ENCODE assay signal across 9 mouse cellular contexts in the genomic region with DNA sequence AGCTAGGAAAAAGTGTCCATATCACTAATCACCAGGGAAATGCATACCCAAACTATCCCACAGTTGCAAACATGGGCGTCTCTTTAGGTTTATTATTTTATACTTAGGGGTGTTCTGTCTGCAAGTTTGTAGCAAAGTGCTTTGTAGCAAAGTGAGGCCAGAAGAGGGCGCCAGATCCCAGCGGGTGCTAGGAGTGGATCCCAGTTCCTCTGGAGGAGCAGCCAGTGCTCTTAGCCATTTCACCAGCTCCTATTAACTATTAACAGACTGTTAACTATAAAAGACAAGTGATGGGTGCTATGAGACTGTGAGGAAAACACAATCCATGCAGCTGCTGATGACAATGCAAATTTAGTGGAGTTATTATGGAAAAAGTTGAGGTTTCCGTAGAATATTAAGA. TPM values are rescaled to one million over a fixed set of nuclear protein-coding genes. Genes with fewer than 3 reads are reported as not detected.
DNase-seq lines count a peak whose midpoint lies in the region; ATAC-seq and TF ChIP-seq lines count a peak whose summit lies in the region.
"Had no signal": no experiment of that assay in that cellular context is flagged by ENCODE, and none has a peak within 500 bp of the region (broad histone marks: within the 10 kb centered on the region; RNA-seq: fewer than 3 reads in every experiment).

No protein-coding gene starts in this region.

- H3K9me3 ChIP-seq in neural tube, embryonic 15.5 days (replicated peaks) = no peaks in the 10 kb centered on the region
- H3K9me3 ChIP-seq in kidney, embryonic 15.5 days (replicated peaks) = no peaks in the 10 kb centered on the region
- no peaks in the 10 kb centered on the region for H3K9me3 ChIP-seq in limb, embryonic 14.5 days (ENCODE audit: control insufficient read depth, low read length)

- WGBS in neural tube, embryonic 15.5 days = 24% methylated on average over 4 of the region's 4 CpGs
- WGBS in kidney, embryonic 15.5 days = 25% methylated on average over 4 of the region's 4 CpGs
- 25% methylated on average over 4 of the region's 4 CpGs for WGBS in limb, embryonic 14.5 days

- H3K4me3 ChIP-seq in neural tube, embryonic 15.5 days (replicated peaks) = no peak overlapping the region
- no peak overlapping the region for H3K4me3 ChIP-seq in kidney, embryonic 15.5 days (replicated peaks)
- no peak overlapping the region for H3K4me3 ChIP-seq in limb, embryonic 14.5 days (replicated peaks; ENCODE audit: low read length)

- no peak overlapping the region for H3K9ac ChIP-seq in neural tube, embryonic 15.5 days (replicated peaks)
- H3K9ac ChIP-seq in kidney, embryonic 15.5 days = no peak overlapping the region
- no peak overlapping the region for H3K9ac ChIP-seq in limb, embryonic 14.5 days (ENCODE audit: low read depth, low read length, severe bottlenecking)

- no peak overlapping the region for H3K4me2 ChIP-seq in neural tube, embryonic 15.5 days
- H3K4me2 ChIP-seq in kidney, embryonic 15.5 days = no peak overlapping the region
- H3K4me2 ChIP-seq in limb, embryonic 14.5 days (replicated peaks; ENCODE audit: low read depth, low read length, severe bottlenecking) = no peak overlapping the region

- H3K4me1 ChIP-seq in neural tube, embryonic 15.5 days = no peaks in the 10 kb centered on the region
- peaks cover 5% of the 10 kb centered on the region; the same call in 1 of the 2 replicates for H3K4me1 ChIP-seq in kidney, embryonic 15.5 days
- H3K4me1 ChIP-seq in limb, embryonic 14.5 days (ENCODE audit: control insufficient read depth, insufficient read depth, low read length) = no peaks in the 10 kb centered on the region

- no peak for TF ChIP-seq POLR2A in limb, embryonic 14.5 days (IDR thresholded peaks at IDR 0.05; ENCODE audit: borderline replicate concordance, extremely low read depth, insufficient read depth, insufficient read length)

- H3K27ac ChIP-seq in neural tube, embryonic 15.5 days (replicated peaks) = no peak overlapping the region
- no peak overlapping the region for H3K27ac ChIP-seq in kidney, embryonic 15.5 days
- no peak overlapping the region for H3K27ac ChIP-seq in limb, embryonic 14.5 days (replicated peaks; ENCODE audit: low read depth, low read length)

- H3K36me3 ChIP-seq in neural tube, embryonic 15.5 days = no peaks in the 10 kb centered on the region
- no peaks in the 10 kb centered on the region for H3K36me3 ChIP-seq in kidney, embryonic 15.5 days
- no peaks in the 10 kb centered on the region for H3K36me3 ChIP-seq in limb, embryonic 14.5 days (ENCODE audit: control insufficient read depth, insufficient read depth, low read length)

- DNase-seq in neural tube, embryonic 10.5 days (ENCODE audit: extremely low spot score, low spot score) = peak; percentile 68
- peak; percentile 67 for DNase-seq in cerebellum, adult 8-10 months
- peak; percentile 49 to 50 for DNase-seq in gastrocnemius, adult 8-10 months (ENCODE audit: low spot score in 2 of 2)
- DNase-seq in limb, embryonic 14.5 days (ENCODE audit: low spot score) = peak; percentile 74
- DNase-seq in ovary, postnatal 36 days (ENCODE audit: low spot score) = peak; percentile 83
- DNase-seq in thymus, postnatal 14 days = peak; percentile 87

- H3K27me3 ChIP-seq in neural tube, embryonic 15.5 days (replicated peaks) = no peaks in the 10 kb centered on the region
- H3K27me3 ChIP-seq in kidney, embryonic 15.5 days = no peaks in the 10 kb centered on the region
- H3K27me3 ChIP-seq in limb, embryonic 14.5 days (ENCODE audit: control insufficient read depth, insufficient read depth, low read length) = no peaks in the 10 kb centered on the region

- ATAC-seq in neural tube, embryonic 15.5 days (ENCODE audit: low FRiP score) = no peak
- peak; percentile 66; the same call in 1 of the 2 replicates for ATAC-seq in kidney, embryonic 15.5 days (replicated peaks; ENCODE audit: low FRiP score)
- ATAC-seq in limb, embryonic 14.5 days (ENCODE audit: low FRiP score, low read depth) = no peak

RNA-seq across cellular contexts. Expression of a gene that starts 3.6 kb away (rescaled TPM):
- polyA plus RNA-seq in neural tube, embryonic 15.5 days (2015; fragmentation: Nextera tagmentation; extraction: Ambion mirVana) = not detected in 2 replicates
- total RNA-seq in gastrocnemius, adult 8-10 months (2022) = under 1 TPM; 0.12 to 0.38 (median 0.19) TPM
- polyA plus RNA-seq in kidney, embryonic 15.5 days (2015; fragmentation: Nextera tagmentation; extraction: Ambion mirVana) = not detected in 2 replicates
- polyA plus RNA-seq in limb, embryonic 14.5 days (2012; rRNA removed) = not detected in 2 replicates
- polyA plus RNA-seq in limb, embryonic 14.5 days (2014; fragmentation: Nextera tagmentation; extraction: Ambion mirVana) = not detected in 2 replicates
- polyA plus RNA-seq: heart, embryonic 14.5 days had no signal

RNA-seq across cellular contexts. Expression of a gene that starts 28.0 kb away (rescaled TPM):
- 13.4 and 14.8 TPM in 2 replicates for polyA plus RNA-seq in neural tube, embryonic 15.5 days (2015; fragmentation: Nextera tagmentation; extraction: Ambion mirVana)
- 1 to 10 TPM; 1.5 to 2.3 (median 1.8) TPM for total RNA-seq in gastrocnemius, adult 8-10 months (2022)
- polyA plus RNA-seq in kidney, embryonic 15.5 days (2015; fragmentation: Nextera tagmentation; extraction: Ambion mirVana) = 8.4 and 10.5 TPM in 2 replicates
- polyA plus RNA-seq in limb, embryonic 14.5 days (2012; rRNA removed) = 6.9 and 7.5 TPM in 2 replicates
- 8.3 and 8.8 TPM in 2 replicates for polyA plus RNA-seq in limb, embryonic 14.5 days (2014; fragmentation: Nextera tagmentation; extraction: Ambion mirVana)

RNA-seq across cellular contexts. Expression of a gene that starts 33.2 kb away (rescaled TPM):
- 113 and 121 TPM in 2 replicates for polyA plus RNA-seq in neural tube, embryonic 15.5 days (2015; fragmentation: Nextera tagmentation; extraction: Ambion mirVana)
- 10 to 100 TPM; 51.1 to 57.2 (median 53.1) TPM for total RNA-seq in gastrocnemius, adult 8-10 months (2022)
- 57.8 and 61.1 TPM in 2 replicates for polyA plus RNA-seq in kidney, embryonic 15.5 days (2015; fragmentation: Nextera tagmentation; extraction: Ambion mirVana)
- polyA plus RNA-seq in limb, embryonic 14.5 days (2012; rRNA removed) = 104 and 110 TPM in 2 replicates
- 64.6 and 68.5 TPM in 2 replicates for polyA plus RNA-seq in limb, embryonic 14.5 days (2014; fragmentation: Nextera tagmentation; extraction: Ambion mirVana)

RNA-seq across cellular contexts. Expression of a gene that starts 34.8 kb away (rescaled TPM):
- polyA plus RNA-seq in neural tube, embryonic 15.5 days (2015; fragmentation: Nextera tagmentation; extraction: Ambion mirVana) = 26.2 and 31.7 TPM in 2 replicates
- 1 to 10 TPM; 1.9 to 3.6 (median 2.2) TPM for total RNA-seq in gastrocnemius, adult 8-10 months (2022)
- 61.9 and 62.9 TPM in 2 replicates for polyA plus RNA-seq in kidney, embryonic 15.5 days (2015; fragmentation: Nextera tagmentation; extraction: Ambion mirVana)
- 35.8 and 50.6 TPM in 2 replicates for polyA plus RNA-seq in limb, embryonic 14.5 days (2012; rRNA removed)
- polyA plus RNA-seq in limb, embryonic 14.5 days (2014; fragmentation: Nextera tagmentation; extraction: Ambion mirVana) = 60.7 and 65.7 TPM in 2 replicates

RNA-seq across cellular contexts. Expression of a gene that starts 34.9 kb away (rescaled TPM):
- polyA plus RNA-seq in neural tube, embryonic 15.5 days (2015; fragmentation: Nextera tagmentation; extraction: Ambion mirVana) = 62.5 and 70.0 TPM in 2 replicates
- 10 to 100 TPM; 33.9 to 42.1 (median 36.6) TPM for total RNA-seq in gastrocnemius, adult 8-10 months (2022)
- 102 and 109 TPM in 2 replicates for polyA plus RNA-seq in kidney, embryonic 15.5 days (2015; fragmentation: Nextera tagmentation; extraction: Ambion mirVana)
- 90.0 and 109 TPM in 2 replicates for polyA plus RNA-seq in limb, embryonic 14.5 days (2012; rRNA removed)
- 75.6 and 86.0 TPM in 2 replicates for polyA plus RNA-seq in limb, embryonic 14.5 days (2014; fragmentation: Nextera tagmentation; extraction: Ambion mirVana)
